Mouse (Mus musculus): ENCODE measurements around the gene Rbm24. TPM values are rescaled to one million over a fixed set of nuclear protein-coding genes. Genes with fewer than 3 reads are reported as not detected.

Gene Rbm24
- polyA plus RNA-seq, 1 experiment, result 5.0 TPM

- Histone ChIP-seq H3K27me3 (ENCODE audit: control insufficient read depth, insufficient read depth, low read length) (no peaks in the 10 kb centered on the region), H3K27ac (ENCODE audit: insufficient read depth, low read length) (no peak overlapping the region), H3K4me3 (replicated peaks; ENCODE audit: insufficient read depth, low read depth, low read length) (no peak overlapping the region), H3K4me1 (ENCODE audit: control insufficient read depth, insufficient read depth, low read length) (no peaks in the 10 kb centered on the region)
- WGBS, result 59% methylated on average over 3 of the region's 3 CpGs
- DNase-seq, result no peak
- TF ChIP-seq POLR2A (IDR thresholded peaks at IDR 0.05; ENCODE audit: borderline replicate concordance, insufficient read depth, low read length) (no peak), CTCF (IDR thresholded peaks at IDR 0.05; ENCODE audit: borderline replicate concordance, insufficient read depth, low read depth, low read length) (no peak)
Observed at GRCm38 (mm10) chr13:46463764-46464163, 45.5 kb downstream of the Rbm24 start.

- no peak for TF ChIP-seq POLR2A (IDR thresholded peaks at IDR 0.05; ENCODE audit: borderline replicate concordance, insufficient read depth, low read length)
- no peak for TF ChIP-seq CTCF (IDR thresholded peaks at IDR 0.05; ENCODE audit: borderline replicate concordance, insufficient read depth, low read depth, low read length)
- Histone ChIP-seq H3K4me1 (ENCODE audit: control insufficient read depth, insufficient read depth, low read length) (no peaks in the 10 kb centered on the region), H3K27me3 (ENCODE audit: control insufficient read depth, insufficient read depth, low read length) (no peaks in the 10 kb centered on the region), H3K4me3 (replicated peaks; ENCODE audit: insufficient read depth, low read depth, low read length) (no peak overlapping the region), H3K27ac (ENCODE audit: insufficient read depth, low read length) (no peak overlapping the region)
- WGBS, result 76% methylated on average over 8 of the region's 8 CpGs
- no peak for DNase-seq
Observed at GRCm38 (mm10) chr13:46468251-46468650, 50.0 kb downstream of the Rbm24 start.

- WGBS, result 95% methylated on average over 2 of the region's 2 CpGs
- Histone ChIP-seq H3K27ac (ENCODE audit: insufficient read depth, low read length) (no peak overlapping the region), H3K4me3 (replicated peaks; ENCODE audit: insufficient read depth, low read depth, low read length) (no peak overlapping the region), H3K27me3 (ENCODE audit: control insufficient read depth, insufficient read depth, low read length) (no peaks in the 10 kb centered on the region), H3K4me1 (ENCODE audit: control insufficient read depth, insufficient read depth, low read length) (no peaks in the 10 kb centered on the region)
- TF ChIP-seq CTCF (IDR thresholded peaks at IDR 0.05; ENCODE audit: borderline replicate concordance, insufficient read depth, low read depth, low read length) (no peak), POLR2A (IDR thresholded peaks at IDR 0.05; ENCODE audit: borderline replicate concordance, insufficient read depth, low read length) (no peak)
- DNase-seq, result no peak
Observed at GRCm38 (mm10) chr13:46469536-46469935, 51.3 kb downstream of the Rbm24 start.

Other genes starting within 250 kb of the Rbm24 start
- gene Stmnd1, start 144.7 kb upstream of the Rbm24 start, polyA plus RNA-seq (2012; rRNA removed), result 0.14 and 0.15 TPM in 2 replicates
- gene Cap2, start 83.4 kb downstream of the Rbm24 start, polyA plus RNA-seq (2012; rRNA removed), result 80.4 and 94.3 TPM in 2 replicates

Measured in cerebellum, adult 2 months (tissue).